Mouse (Mus musculus) cerebellum, adult 9-11 months (tissue): Measurements from ENCODE around the gene Selplg.
"Not testable (repeated sequence)": the region's sequence is repeated elsewhere in the genome, so short reads cannot be mapped to it uniquely, and the experiment has no call there.

ENCODE experiments used
- DNase-seq: peaks from one replicate; pipeline ENCODE4 v3.0.0; 2022

The Selplg gene

GRCm38 (mm10) chr5:113790453-113791196 lies 41.8 kb downstream of the Selplg start:
- no peak for DNase-seq

DNA sequence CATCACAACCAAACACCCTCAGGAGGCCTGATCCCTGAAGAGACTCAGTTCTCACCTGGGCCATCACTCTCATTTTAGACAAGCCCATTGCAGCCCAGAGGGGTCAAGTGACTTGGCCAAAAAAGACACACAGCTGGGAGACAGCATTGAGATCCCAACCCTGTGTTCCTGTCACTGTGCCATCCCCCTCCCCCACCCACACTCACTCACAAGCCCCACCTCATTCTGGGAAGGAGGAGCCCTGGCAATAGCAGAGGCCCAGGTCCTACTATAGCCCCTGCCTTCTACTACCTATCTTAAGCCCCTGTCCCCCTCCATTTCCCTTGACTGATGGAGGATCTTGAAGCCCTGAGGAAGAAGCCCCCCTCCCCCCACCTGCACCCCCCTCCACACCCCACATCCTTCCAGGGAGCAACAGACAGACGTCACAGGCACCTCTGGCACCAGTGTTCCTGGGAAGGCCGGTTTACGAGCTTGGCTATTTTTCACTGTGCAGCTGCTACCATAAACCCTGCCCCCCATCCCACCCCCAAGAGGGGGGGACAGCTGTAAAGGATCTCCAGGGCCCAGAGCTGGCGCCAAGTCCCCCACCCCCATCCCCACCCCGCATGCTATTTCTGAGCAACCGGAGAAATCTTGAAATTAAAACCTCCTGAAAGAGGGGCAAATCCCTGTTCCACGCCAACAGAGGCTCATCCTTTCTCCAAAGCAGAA lies 43.2 kb downstream of the Selplg start:
- no peak for DNase-seq

GRCm38 (mm10) chr5:113788645-113789044 lies 43.8 kb downstream of the Selplg start:
- no peak for DNase-seq

DNA sequence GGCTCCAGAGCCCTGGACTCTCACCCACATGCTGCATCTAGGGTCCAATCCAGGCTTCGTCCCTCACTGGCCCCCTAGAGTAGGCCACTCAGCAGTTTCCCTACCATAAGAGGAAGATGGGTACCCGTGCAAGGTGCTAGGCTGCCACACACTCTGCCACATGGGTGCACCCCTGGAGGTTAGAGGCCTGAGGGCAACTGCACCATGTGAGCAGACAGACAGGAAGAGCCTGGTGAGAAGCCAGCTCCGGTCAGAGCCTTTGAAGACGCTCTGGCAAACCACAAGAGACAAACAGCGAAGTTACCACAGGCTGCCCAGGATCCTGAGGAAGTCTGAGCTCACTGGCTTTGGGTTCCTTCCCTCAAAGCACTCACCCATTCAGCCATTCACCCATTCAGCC lies 45.5 kb downstream of the Selplg start:
- DNase-seq, result no peak

DNA sequence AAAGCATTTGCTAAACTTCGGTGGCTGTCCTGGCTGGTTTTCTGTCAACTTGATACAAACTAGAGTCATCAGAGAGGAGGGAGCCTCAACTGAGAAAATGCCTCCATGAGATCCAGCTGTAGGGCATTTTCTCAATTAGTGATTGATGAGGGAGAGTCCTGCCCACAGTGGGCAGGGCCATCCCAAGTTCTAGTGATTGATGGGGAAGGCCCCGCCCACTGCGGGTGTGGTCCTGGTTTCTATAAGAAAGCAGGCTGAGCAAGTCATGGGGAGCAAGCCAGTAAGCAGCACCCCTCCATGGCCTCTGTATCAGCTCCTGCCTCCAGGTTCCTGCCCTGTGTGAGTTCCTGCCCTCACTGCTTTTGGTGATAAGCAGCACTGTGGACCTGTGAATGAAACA lies 48.3 kb downstream of the Selplg start:
- DNase-seq, result not testable (repeated sequence)

DNA sequence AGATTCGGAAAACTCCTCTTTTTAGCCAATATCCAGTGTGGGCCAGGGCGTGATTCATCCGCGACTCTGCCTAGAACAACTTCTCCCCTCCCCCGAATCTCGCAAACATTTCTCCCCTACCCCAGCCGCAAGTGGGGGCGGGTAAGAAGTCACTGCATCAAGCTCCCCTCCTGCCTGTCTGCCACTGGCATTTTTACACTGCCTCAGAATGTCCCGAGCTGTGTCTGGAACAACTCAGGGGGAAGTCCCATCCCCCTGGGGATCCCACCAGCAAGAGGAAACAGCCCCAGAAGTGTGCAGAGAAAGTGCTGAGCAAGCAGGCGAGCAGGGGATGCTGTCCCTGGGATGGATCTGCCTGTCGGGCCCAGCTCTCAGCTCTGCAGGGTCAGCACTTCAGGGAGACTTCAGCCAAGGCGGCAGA lies 48.9 kb downstream of the Selplg start:
- no peak for DNase-seq

- DNase-seq, result no peak
Observed at GRCm38 (mm10) chr5:113782624-113783023, 49.8 kb downstream of the Selplg start.

DNA sequence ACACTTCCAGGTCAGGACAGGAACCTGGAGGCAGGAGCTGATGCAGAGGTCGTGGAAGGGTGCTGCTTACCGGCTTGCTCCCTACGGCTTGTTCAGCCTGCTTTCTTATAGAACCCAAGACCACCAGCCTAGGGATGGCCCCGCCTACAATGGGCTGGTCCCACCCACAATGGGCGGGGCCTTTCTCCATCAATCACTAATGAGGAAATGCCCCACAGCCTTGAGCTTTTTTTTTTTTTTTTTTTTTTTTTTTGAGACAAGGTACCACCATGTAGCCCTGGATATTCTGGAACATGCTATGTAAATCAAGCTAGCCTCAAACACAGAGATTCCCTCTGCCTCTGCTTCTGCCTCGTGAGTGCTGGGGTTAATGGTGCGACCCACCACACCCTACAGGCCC lies 50.6 kb downstream of the Selplg start:
- DNase-seq, result no peak

GRCm38 (mm10) chr5:113781254-113781653 lies 51.2 kb downstream of the Selplg start:
- DNase-seq, result no peak

DNA sequence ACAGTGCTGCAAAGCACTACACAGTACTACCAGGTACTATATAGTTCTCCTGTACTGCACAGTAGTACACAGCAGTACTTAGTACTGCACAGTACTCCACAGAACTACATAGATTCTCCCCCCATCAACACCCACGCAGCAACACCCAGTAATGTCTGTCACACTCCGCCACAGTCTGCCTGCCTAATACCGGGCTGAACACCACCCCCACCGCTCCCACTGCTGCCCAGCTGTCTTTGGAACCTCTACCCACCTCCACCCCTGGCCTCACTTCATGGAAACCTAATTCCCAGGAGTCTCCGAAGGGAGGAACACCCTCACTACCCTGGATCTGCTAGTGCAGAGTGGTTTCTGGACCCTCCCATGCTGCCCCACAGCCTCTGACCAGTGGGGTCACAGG lies 51.7 kb downstream of the Selplg start:
- no peak for DNase-seq

GRCm38 (mm10) chr5:113780082-113780752 lies 52.2 kb downstream of the Selplg start:
- DNase-seq, result no peak

DNA sequence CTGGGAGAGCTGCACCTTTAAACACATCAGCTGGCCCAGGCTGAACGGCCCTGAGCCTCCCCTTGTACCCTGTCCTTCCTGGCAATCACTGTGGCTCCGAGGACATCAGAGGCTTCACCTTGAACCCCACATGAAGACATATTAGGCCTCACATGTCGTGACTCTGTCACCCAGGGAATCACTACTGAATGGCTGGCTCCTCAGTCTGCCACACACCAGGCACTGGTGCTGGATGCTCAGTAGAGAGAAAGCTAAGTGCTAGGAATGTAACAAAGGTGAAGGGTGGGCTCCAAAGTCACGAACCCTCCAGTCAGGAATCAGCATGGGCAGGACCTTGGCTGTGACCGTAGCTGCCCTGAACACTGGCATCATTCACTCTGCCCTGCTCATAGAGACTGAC lies 52.9 kb downstream of the Selplg start:
- no peak for DNase-seq

DNA sequence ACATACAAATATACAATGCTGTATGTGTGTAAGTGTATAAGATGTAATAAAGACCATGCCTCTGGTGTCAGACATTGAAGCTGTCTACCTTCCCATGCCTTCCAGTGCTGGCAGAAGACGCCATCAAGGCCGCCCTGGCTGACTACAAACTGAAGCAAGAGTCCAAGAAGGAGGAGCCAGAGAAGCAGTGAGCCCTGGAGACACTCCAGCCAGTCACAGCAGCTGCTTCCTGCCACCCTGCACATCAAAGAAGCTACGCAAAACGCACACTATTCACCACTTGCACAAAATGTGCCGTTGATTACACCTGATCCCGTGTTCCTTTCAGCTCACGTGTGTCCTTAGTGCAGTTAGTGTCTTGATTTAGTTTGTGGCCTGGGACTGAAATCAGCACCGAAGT lies 54.7 kb downstream of the Selplg start:
- not testable (repeated sequence) for DNase-seq

DNA sequence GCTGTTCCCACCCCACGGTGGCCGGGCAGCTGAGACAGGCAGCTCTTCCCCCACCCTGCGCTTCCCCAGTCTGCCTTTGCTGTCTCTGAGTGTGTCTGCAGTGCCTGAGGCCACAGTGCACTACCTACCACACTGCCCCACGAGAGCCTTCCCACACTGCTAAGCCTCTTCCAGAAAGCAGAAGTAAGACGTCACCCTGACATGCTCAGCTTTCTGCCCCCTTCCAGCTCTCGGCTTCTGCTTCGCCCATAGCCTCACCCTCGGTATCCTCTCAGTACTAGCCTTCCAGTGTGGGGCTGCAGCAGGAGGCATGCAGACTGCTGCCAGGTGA lies 55.6 kb downstream of the Selplg start:
- DNase-seq, result no peak

DNA sequence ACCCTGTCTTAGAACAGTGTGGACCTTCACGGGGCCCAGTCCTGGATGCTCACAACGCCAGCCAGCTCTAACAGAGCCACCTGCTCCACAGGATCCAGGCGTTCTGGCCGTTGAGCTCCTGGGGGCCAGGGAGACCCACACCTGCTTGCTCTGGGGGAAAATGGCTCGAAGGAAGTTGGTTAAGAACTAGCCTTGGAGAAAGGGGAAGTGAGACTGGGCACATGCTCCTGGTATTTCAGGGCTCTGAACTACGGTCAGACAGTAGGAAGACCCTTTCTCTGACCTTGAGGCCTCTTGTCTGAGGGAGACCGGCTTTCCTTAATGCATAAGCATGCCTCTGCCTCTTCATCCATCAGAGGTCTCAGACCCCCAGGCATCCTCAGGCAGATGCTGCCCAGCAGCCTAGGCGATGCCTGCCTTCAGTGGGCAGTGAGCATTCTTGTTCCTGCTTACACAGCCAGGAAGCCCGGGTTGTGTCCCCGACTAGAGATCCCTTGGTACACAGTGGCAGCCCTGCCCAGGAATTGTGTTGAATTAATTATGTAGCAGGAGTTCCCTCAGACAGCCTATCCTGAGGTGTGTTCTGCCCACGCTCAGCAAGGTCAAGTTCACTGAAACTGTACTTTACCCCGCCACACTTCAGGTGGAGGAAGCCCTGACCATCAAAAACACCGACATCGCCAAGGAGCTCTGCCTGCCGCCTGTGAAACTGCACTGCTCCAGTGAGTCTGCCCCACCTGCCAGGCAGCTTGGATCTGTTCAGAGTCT lies 56.1 kb downstream of the Selplg start:
- DNase-seq, result no peak

DNA sequence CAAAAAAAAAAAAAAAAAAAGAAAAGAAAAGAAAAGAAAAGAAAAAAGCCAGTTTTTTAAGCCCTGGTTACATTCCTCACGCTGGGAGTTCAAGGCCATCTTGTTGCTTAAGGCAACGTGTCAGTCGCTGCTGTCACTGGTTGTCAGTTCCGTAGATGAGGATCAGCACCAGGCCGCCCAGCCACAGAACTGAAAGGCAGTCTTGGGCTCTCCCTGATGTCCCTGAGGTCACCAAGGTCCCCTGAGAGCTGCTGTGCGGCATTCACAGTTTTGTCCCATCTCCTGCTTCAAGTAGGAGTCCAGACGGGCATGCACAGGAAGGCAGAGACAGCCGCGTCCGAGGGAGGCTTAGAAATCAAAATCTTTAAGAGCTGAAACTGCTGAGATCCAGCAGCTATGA lies 56.9 kb downstream of the Selplg start:
- DNase-seq, result no peak

GRCm38 (mm10) chr5:113773664-113774063 lies 58.8 kb downstream of the Selplg start:
- peak; percentile 73 for DNase-seq

- DNase-seq, result no peak
Observed at GRCm38 (mm10) chr5:113772905-113773519, 59.4 kb downstream of the Selplg start.

- peak; percentile 95 for DNase-seq
Observed at GRCm38 (mm10) chr5:113772450-113772895, 60.0 kb downstream of the Selplg start, which contains the start of the genes Sart3 and Iscu. Gene Sart3, minus strand, starts transcription at chr5:113772510. Gene Iscu, plus strand, starts transcription at chr5:113772748.

DNA sequence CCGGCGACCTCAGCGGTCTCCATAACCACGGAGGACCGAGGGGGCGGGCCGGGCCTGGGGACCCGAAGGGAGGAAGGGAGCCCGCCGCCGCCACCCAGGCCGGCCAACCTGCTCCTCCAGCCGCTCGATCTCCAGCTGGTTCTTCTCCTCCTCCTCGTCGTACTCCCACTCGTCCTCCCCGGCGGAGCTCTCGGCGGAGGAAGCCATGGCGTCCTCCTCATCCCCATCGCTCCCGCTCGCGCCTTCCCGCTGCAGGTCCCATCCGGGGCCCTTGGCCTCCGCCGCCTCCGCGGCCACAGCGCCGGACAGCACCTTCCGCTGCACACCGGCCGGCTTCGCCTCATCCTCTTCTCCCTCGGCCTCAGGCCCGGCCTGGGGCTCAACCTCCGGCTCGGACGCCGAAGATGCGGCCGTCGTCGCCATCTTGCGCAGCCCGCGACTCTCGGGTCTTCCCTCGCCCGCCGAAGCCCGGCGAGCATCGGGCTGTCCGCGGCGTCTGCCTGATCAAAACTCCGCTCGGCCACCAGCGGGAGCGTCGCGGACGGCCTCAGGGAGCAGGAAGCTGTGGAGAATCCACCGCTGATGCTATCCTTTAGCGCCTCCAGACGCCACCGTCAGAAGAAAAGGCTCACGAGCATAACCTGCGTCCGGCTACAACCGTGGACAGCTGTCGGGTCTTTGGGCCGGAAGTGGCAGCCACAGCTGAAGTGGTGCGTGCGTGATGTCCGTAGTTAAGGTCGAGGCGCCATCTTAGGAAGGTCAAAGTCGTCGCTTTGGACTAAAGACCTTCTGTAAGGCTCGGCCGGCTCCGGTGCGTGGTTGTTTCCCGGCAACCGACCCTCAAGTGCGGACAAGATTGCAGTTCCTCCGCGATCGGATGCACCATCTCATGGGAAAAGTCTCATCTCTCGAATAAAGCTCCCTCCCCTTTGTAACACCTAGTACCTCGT lies 61.0 kb downstream of the Selplg start:
- peak; percentile 91 for DNase-seq

DNA sequence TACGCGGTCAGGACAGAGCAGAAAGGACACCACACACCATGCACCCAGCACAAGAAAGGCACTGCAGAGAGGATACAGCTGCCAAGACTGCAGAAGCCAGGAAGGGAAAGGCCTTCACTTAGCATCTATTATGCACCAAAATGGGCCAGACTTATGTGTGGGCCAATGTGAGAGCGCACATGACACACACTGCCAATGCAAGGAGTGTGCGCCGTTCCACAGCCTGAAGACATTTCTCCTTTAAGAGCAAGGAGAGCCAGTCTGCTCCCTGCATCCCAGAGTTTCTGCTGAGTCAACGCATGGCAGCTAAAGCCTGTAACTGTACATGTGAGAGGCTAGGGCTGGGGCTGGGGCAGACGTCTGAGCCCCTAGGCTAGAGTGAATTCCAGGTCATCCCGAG lies 63.6 kb downstream of the Selplg start:
- no peak for DNase-seq
